Mouse (Mus musculus): ENCODE results near the gene Hspb9. TPM values are rescaled to one million over a fixed set of nuclear protein-coding genes. Genes with fewer than 3 reads are reported as not detected.

Gene Hspb9
- not detected in 4 replicates for total RNA-seq (2023; ENCODE audit: inconsistent age)

GRCm38 (mm10) chr11:100713735-100714533, at the start of gene Hspb9:
Gene Hspb9, plus strand, starts transcription at chr11:100713850.

DNA sequence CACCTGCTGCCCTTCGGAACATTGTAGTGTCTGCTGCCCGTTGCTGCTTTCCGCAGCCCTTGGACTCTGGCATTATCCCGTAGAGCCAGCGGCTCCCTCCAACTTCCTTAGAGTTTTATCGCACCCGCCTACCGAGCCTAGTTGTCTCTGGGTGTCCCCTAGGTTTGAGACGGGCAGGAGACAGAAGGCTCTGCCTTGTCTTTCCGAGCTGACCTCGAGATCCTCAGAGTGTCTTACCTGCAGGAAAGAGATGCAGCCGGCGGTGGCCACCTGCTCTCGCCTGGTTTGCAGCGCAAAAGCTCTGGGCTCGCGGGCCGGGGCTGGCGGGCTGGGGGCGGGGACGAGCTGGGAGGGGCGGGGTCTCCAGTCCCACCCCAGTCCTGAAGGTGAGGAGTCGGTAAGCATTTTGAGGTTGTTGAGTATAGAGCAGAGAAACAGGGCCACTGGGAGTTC, 21.5 kb upstream of the Hspb9 start, which contains the start of gene Zfp385c:
TSS of gene Zfp385c (minus strand) at position 292 of the 453 bp plus-strand sequence.

DNA sequence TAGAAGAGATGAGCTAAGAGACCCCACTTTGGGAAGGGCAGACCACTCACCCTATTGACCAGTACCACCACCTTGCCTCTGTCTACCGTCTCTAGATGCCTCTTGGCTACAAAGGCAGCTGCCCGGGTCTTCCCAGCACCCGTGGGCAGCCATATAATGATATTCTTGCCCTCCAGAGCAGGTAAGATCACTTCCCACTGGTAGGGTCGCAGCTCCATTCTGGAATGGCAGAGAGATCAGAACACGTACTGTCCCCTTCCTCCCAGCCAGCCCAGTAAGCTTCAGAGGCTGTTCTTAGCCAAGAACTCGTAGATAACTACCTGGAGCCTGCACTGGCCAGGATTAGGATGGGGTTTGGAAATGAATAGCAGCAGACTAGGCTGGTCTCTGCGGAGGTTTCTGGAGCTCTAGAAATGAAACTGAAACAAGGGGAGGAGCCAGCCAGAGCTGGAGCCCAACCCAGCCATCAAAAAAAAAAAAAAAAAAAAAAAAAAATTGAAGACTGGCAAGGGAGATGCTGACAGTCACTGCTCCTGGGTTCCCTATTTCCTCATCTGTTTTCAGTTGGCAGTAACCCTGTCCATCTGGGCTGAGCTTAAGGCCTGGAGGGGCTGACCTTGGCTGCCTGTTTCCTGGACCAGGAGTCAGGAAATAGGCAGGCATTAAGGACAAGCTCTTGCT, 9.7 kb upstream of the Hspb9 start, which contains the start of gene Dhx58:
TSS of gene Dhx58 (minus strand) at position 421 of the 681 bp plus-strand sequence.

GRCm38 (mm10) chr11:100711783-100712615, 1.7 kb upstream of the Hspb9 start, which contains the start of gene Kat2a:
Gene Kat2a, minus strand, starts transcription at chr11:100712465.

DNA sequence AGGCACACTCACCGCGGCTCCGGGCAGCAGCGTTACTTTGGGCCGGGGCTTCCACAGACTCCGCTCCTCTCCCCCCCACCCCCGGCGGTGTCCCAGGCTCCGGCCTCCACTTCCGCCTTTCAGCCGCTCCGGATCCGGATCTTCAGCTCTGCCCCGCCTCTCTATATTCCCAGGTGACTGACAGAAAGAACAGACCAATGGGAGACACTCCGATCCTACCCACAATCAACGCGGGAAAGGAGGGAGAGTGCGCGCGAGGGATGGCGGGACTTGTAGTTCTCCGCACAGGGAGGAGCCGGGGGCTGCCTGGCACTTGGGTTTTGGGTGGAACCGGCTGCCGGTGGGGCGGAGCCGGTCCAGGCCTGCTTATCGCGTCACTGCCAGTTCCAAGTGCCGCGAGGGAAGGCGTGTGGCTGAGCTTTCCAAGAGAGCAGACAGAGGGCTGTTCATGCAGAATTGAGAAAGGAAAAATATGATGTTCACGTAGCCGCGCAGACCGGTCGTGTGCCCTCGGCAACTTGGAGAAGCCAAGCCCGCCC, 24.5 kb downstream of the Hspb9 start, which contains the start of gene Rab5c:
TSS of gene Rab5c (minus strand) at position 150 of the 539 bp plus-strand sequence.

GRCm38 (mm10) chr11:100759611-100760233, 46.1 kb downstream of the Hspb9 start, which contains the start of gene Kcnh4:
Gene Kcnh4, minus strand, starts transcription at chr11:100759942.

DNA sequence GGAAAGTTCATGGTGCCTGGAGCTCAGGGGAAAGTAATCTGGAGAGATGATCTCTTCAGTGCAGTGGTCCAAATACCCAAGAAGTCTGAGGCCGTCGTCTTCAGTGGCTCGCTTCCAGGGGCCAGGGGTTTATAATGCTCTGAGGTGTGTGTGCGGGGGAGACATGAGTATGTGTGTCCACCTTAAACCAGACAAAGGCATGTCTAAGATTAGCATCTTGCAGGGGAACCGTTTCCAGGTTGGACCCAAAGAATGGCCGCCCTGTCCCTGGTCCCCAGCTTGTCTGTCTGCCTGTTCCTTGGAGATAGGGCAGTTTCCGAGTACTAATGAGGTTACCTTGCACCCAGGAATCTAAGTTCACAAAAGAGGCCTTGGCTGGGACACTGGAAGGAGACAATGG, 49.2 kb downstream of the Hspb9 start, which contains the start of gene Hcrt:
TSS of gene Hcrt (minus strand) at position 101 of the 400 bp plus-strand sequence.

Other genes starting within 250 kb of the Hspb9 start
- 20.4 to 24.2 TPM (median 22.4 TPM) in 4 replicates for gene Klhl11, start 241.1 kb upstream of the Hspb9 start, total RNA-seq (2023; ENCODE audit: inconsistent age)
- gene Acly, start 185.8 kb upstream of the Hspb9 start, total RNA-seq (2023; ENCODE audit: inconsistent age), result 158 to 172 TPM (median 161 TPM) in 4 replicates
- 0.32 to 0.51 TPM (median 0.39 TPM) in 3 of 4 replicates, not detected in the other for gene Ttc25, start 168.2 kb upstream of the Hspb9 start, total RNA-seq (2023; ENCODE audit: inconsistent age)
- 182 to 196 TPM (median 187 TPM) in 4 replicates for gene Cnp, start 138.9 kb upstream of the Hspb9 start, total RNA-seq (2023; ENCODE audit: inconsistent age)
- gene Nkiras2, start 94.6 kb upstream of the Hspb9 start, total RNA-seq (2023; ENCODE audit: inconsistent age), result 24.9 to 30.3 TPM (median 26.3 TPM) in 4 replicates
- gene Dnajc7, start 93.7 kb upstream of the Hspb9 start, total RNA-seq (2023; ENCODE audit: inconsistent age), result 460 to 496 TPM (median 474 TPM) in 4 replicates
- 0.24 TPM in 1 of 4 replicates, not detected in the others for gene Zfp385c, start 21.4 kb upstream of the Hspb9 start, total RNA-seq (2023; ENCODE audit: inconsistent age)
- gene Dhx58, start 9.6 kb upstream of the Hspb9 start, total RNA-seq (2023; ENCODE audit: inconsistent age), result 18.4 to 28.4 TPM (median 20.7 TPM) in 4 replicates
- 37.4 to 42.8 TPM (median 40.6 TPM) in 4 replicates for gene Kat2a, start 1.4 kb upstream of the Hspb9 start, total RNA-seq (2023; ENCODE audit: inconsistent age)
- 128 to 135 TPM (median 134 TPM) in 4 replicates for gene Rab5c, start 24.4 kb downstream of the Hspb9 start, total RNA-seq (2023; ENCODE audit: inconsistent age)
- gene Kcnh4, start 46.1 kb downstream of the Hspb9 start, total RNA-seq (2023; ENCODE audit: inconsistent age), result 6.4 to 8.3 TPM (median 6.9 TPM) in 4 replicates
- not detected in 4 replicates for gene Hcrt, start 49.1 kb downstream of the Hspb9 start, total RNA-seq (2023; ENCODE audit: inconsistent age)
- 17.9 to 27.2 TPM (median 20.3 TPM) in 4 replicates for gene Ghdc, start 57.1 kb downstream of the Hspb9 start, total RNA-seq (2023; ENCODE audit: inconsistent age)
- gene Stat5b, start 136.9 kb downstream of the Hspb9 start, total RNA-seq (2023; ENCODE audit: inconsistent age), result 63.3 to 74.4 TPM (median 69.7 TPM) in 4 replicates
- gene Stat5a, start 145.5 kb downstream of the Hspb9 start, total RNA-seq (2023; ENCODE audit: inconsistent age), result 38.6 to 43.6 TPM (median 41.8 TPM) in 4 replicates
- gene Stat3, start 225.7 kb downstream of the Hspb9 start, total RNA-seq (2023; ENCODE audit: inconsistent age), result 235 to 266 TPM (median 245 TPM) in 4 replicates